Mouse (Mus musculus): ENCODE results near the gene Rbm41. TPM values are rescaled to one million over a fixed set of nuclear protein-coding genes. Genes with fewer than 3 reads are reported as not detected.

The Rbm41 gene
- total RNA-seq (2021) (1 to 10 TPM; 6.4 to 7.7 TPM), polyA plus RNA-seq (2012; rRNA removed) (0.08 and 0.19 TPM in 2 replicates)
- long read RNA-seq, result 0 reads

DNA sequence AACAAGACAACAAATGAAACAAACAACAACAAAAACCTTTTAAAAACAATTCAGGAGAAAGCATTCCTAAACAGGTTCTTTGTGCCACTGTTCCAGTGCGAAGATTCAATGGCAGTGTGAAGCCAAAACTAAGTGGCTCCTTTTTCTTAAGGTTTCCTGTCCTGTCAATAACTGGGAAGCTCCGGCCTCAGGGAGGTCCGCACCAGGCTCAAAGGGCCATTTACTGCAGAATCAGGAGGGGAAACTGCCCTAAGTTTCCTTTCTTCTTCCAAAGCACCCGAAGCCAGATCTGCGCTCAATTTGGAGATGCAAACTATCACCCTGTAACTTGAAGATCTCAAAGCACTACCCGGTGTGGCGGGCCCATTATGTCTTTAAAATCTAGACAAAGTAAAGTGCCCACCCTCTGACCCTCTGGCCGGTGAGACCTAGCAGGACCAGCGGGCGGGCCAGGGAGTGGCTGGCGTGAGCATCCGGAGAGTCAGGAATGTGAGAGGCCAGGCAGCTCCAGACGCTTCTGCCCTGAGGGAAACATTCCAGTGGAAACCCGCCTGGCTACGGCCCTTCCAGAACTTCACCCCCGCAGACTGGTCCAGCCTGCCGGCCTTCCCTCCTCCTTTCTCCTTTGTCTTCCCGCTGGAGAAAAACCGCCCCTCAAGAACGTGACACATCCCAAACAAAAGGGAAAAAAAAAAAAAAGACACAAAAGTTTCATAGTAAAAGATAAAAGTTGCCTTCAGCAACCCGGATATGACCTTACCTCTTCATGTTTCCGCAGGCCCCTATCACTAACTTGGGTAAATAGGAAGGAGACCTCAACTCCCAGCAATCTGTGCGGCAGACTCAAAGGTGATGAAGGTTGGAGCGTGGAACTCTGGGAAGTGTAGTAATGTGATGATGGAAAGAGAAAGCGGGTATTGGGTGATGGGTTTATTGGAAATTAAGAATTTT, at the start of gene Rbm41:
TSS of gene Rbm41 (minus strand) at position 856 of the 951 bp plus-strand sequence.
- DNase-seq, result peak; percentile 41

DNA sequence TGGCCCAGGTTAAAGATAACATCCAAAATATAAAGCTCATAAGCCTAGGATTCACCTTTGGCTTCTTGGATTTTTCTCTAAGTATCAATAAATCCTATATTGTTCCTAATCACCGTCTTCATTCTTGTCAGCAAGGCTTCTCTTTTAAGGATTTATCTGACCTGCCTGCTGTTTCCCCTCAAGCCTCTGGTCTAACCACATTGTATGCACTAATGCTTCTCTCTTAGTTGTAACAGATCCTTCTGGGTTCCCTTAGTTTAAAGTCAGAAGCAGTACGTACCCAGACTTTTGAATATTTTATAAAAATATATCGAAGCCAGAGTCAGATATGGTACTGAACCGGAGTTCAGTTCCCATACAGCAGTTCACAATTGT, 283 bp upstream of the Rbm41 start:
- no peak for DNase-seq

DNA sequence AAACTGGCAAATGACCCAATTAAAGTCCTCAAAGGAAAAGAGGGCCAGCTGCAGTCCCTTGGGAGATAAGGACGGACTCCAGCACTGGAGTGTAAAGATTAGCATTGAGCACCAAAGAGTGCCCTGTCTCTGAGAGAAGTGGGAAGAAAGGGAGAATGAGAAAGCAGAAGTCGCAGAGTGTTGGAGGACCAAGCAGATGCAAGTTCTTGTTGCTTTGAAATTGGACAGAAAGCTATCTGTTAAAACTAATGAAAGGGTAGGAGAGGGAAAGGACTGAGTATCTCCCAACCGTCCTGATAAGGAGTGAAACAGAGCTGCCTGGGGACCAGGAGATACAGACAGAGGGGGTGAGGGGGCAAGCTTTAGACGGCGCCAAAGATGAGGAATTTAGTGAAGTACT, 16.3 kb downstream of the Rbm41 start:
- DNase-seq, result no peak

DNA sequence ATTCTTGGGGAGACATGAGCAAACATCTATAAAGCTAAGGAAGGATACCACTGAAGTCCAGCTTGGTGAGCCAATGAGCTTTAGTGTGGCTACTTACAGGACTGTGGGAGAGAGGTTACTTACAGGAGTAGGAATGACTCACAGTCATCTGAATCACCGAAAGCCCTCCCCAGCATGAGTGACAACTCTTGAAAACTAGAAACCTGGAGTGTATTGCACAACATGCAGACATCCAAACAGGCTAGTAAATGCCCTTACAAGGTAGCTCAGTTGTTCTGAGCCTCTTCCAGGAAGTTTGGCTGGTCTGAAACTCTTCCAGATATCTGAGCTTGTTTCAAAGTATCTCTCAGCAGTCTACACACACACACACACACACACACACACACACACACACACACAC, 64.9 kb downstream of the Rbm41 start:
- peak; percentile 4 for DNase-seq

DNA sequence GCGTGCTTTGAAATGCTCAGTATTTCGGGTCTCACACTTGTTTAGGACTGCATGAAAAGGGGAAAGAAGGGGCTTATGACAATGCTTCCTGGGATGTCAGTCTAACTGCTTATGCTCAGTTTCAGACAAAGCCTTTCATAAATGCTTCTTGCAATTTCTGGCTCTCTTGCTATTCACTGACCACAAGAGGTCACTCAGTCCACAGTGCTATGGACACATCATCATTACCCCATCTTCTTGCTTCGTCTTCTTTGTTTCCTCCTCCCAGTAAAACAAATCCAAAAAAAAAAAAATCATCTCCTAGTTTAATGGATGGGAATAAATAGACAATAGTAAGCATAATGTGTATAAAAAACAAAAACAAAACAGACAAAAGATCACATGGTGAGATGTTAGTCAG, 65.9 kb downstream of the Rbm41 start:
- DNase-seq, result no peak

DNA sequence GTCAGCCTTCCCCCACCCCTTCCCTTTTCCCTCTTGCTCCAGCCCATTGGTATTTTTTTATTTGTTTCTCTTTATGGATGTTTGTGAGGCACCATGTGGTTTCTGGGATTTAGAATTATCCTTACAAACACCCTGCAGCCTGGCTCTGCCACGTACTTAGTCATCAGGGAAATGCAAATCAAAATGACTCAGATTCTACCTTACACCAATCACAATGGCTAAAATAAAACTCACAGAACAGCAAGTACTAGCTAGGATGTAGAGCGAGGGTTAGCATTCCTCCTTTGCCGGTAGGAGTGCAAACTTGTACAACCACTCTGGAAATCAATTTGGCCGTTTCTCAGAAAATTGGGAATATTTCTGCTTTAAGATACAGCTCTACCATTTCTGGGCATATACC, 77.8 kb downstream of the Rbm41 start:
- DNase-seq, result no peak

DNA sequence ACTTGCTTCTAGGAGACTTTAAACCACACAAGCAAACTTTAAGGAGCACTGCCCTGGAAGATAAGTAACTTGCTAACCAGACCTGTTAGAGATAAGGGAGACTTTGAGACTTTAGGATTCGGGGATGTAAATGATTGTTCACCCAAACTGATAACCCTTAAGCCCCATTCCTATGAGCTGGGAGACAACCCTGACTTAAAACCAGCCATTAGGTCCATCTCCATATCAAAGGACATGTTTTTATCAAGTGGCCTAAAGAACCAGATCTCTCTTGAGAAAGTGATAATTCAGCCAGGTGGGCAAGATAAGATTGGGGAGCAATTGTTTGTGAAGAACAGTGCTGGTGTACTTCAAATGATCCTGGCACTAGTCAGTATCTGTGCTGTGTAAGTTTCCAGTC, 107.0 kb downstream of the Rbm41 start:
- no peak for DNase-seq

DNA sequence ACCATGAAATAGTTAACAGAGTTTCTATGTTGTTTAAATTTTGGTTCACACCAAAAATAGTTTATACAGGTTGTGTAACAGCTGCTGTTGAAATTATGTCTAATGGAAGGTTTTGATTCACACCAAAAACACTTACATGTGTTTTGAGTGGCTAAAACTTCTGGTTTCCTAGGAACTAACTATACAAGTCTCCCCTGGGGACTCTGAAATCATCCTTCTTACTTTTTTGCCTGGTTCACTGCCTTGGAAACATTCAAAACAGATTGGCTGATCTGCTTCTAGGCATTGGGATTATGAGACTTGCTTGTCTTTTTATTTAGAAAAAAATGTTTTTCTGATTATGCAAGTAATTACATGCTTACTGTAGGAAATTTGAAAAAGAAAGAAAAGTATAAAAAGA, 115.2 kb downstream of the Rbm41 start:
- no peak for DNase-seq

DNA sequence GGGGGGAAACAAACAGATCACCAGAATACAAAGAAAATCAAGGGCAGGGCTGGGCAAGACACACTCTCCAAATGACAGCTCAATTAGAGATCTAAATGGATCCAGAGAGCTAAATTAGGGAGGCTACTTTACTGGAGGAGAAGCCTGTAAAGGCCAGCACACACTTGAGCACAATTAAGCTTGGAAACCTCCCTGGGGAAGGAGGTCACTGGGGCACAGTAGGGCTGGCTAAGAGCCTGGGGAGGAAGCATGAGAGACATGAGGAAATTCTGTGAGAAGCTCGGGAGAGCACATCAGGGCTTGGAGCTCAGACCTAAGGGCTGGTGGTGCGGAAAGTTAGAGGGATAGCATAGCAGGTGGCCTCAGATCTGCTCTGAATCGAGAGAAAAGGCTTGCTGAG, 120.5 kb downstream of the Rbm41 start:
- peak; percentile 13 for DNase-seq

DNA sequence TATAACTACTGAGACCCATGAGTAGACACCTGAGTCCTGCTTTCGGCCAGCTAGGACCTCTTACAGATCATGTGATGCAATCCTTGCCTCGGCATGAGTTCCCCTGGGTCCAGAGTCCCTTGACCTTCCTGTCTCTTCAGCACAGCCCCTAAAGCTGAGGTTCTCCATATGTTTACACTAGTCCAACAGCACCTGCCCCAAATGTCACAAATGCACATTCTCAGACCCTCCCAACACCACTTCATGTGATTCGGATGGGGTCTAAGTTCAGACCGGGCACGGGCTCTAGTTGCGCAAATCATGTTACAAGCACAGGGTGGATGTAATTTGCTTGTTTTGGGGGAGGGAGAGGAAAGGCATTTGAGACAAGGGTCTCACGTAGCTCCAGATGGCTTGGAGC, 121.3 kb downstream of the Rbm41 start:
- DNase-seq, result no peak

DNA sequence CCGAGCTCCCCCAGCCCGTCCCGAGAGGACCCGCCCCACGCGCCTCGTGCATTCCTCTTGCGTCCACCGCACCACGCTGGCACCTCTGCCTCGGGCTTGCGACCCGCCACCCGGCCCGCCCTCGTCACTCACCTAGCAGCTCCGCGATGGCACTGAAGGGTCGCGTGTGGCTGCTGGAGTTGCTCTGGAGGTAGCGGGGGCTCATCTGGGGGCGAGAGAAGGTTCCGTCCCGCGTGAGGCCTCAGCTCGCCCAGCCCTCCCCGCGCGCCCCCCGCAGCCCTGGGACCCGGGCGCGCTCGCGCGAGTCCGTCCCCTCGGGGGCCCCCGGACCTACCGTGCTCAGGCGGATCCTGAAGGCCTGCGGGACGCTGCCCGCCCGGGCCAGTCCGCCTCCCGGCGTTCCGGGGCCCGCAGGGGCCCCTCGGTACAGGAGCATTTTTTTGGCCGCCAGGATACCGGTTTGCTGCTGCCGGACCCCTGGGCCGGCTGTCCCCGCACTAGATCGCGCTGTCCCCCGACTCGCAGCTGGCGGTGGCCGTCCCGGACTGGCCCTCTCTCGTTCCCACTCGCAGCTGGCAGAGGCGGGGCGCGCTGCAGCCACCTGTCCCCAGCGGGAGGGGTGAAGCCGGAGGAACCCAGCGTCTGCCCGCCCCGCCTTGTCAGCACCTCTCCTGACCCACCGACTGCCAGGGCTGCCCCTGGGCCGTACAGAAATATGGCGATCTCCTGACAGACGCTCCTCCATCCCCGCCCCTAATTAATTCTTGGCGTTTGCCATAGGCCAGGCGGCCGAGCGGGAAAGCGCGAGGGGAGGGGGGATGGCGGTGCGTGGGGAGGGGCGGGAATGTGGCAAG, 127.2 kb downstream of the Rbm41 start, which contains the start of gene Morc4:
TSS of gene Morc4 (minus strand) at position 740 of the 854 bp plus-strand sequence.
- DNase-seq, result peak; percentile 73

DNA sequence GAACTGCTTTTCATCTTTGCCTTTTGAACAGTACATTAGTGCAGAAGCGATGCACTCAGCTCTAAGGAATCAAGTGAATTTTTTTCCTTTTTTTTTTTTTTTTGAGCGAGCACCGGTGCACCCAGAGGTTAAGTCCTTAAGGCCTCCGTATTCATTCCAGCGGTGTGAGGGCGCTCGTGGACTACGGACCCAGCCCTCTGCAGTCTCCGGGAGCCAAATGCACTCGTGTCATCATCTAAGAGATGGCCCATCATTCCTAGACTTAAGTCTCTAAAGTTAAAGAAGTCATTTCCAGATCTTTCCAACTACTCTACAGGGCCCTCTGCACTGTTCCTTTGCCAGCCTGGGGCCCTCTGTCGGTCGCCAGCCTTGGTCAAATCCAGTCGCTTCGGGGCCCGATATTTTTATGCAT, 128.1 kb downstream of the Rbm41 start:
- DNase-seq, result peak; percentile 60

DNA sequence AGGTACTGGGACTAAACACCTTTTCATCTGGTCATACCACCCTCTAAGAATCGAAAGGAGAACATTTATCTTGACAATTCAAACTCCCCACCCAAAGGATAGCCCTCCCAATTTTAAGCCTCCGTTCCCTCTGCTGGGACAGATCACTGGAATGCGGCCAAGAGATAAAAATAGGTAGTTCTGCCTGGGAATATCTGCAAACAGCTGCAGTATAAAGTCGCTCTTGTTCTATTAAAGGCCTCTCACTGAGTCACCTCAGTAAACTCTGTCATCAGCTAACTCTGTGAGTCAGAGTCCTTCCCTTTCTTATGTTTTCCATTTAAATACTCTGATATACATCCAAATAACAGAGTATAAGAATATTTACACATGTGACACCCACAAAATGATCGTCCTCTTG, 139.0 kb downstream of the Rbm41 start:
- DNase-seq, result no peak

DNA sequence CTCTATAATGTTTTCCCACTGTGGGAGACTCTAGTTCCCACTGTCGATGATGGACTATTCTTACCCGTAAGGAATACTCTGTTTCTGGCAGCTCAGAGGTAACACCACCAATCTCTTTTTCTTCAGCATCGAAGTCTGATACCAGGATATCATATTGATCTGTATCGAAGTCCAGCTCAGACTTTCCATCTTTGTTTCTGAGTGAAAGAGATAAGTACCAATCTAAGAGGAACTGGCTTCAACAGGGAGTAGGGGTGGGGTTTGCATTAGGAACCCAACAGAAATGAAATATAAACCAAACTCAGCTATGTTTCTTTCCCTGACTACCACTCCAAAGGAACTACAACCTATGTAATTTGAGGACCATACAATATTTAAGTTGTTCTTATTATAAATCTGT, 143.6 kb downstream of the Rbm41 start:
- DNase-seq, result no peak

DNA sequence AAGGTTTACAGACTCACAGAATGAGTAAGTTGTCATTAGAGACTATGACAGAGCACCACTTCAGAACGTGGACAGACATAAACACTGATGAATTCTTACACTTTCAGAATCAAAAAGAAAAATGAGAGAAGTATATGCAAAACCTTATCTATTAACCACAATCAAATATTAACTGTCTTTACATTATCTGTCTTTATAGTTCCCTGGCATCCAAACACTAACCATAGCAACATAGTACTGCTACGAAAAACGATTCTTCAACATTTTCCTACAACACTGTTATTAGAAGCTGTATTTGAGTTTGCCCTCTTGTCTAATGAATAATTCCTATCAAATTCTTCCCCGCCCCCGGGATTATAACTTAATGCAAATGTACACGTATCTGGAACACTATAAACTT, 157.3 kb downstream of the Rbm41 start:
- DNase-seq, result no peak

Other genes with a start within 250 kb of the Rbm41 start
- not detected for gene Ripply1, start 216.2 kb downstream of the Rbm41 start, total RNA-seq (2021)
- not detected in 2 replicates for gene Ripply1, start 216.2 kb downstream of the Rbm41 start, polyA plus RNA-seq (2012; rRNA removed)
- under 1 TPM; 0.12 to 0.21 TPM for gene Cldn2, start 197.8 kb downstream of the Rbm41 start, total RNA-seq (2021)
- not detected in 2 replicates for gene Cldn2, start 197.8 kb downstream of the Rbm41 start, polyA plus RNA-seq (2012; rRNA removed)
- gene Morc4, start 126.9 kb downstream of the Rbm41 start, total RNA-seq (2021), result 10 to 100 TPM in 1 of 2 experiments, 1 to 10 TPM in 1; 6.6 to 10.9 TPM
- 3.4 and 6.7 TPM in 2 replicates for gene Morc4, start 126.9 kb downstream of the Rbm41 start, polyA plus RNA-seq (2012; rRNA removed)
- 10 to 100 TPM in 1 of 2 experiments, 1 to 10 TPM in 1; 4.7 to 14.9 TPM for gene Nup62cl, start 64.1 kb upstream of the Rbm41 start, total RNA-seq (2021)
- gene Nup62cl, start 64.1 kb upstream of the Rbm41 start, polyA plus RNA-seq (2012; rRNA removed), result 13.6 and 20.9 TPM in 2 replicates
- gene Pih1h3b, start 64.3 kb upstream of the Rbm41 start, total RNA-seq (2021), result not detected
- not detected in 2 replicates for gene Pih1h3b, start 64.3 kb upstream of the Rbm41 start, polyA plus RNA-seq (2012; rRNA removed)

Data from adrenal gland, adult 2 months (tissue).